Mouse (Mus musculus): ENCODE measurements around the gene Ptger1. TPM values are rescaled to one million over a fixed set of nuclear protein-coding genes. Genes with fewer than 3 reads are reported as not detected.
A peak's percentile ranks its signal among the peaks of the same experiment; 100 is the strongest.

Ptger1 gene
- polyA plus RNA-seq, 1 experiment = 0.57 TPM

GRCm38 (mm10) chr8:83652030-83652743, 14.3 kb upstream of the Ptger1 start, which contains the start of gene Gipc1:
Gene Gipc1, plus strand, starts transcription at chr8:83652677.
- TF ChIP-seq POLR2A (IDR thresholded peaks at IDR 0.05; ENCODE audit: borderline replicate concordance, control insufficient read depth, low read depth, low read length) = peak; percentile 67; the same call in 1 of the 2 replicates
- TF ChIP-seq CTCF (IDR thresholded peaks at IDR 0.05; ENCODE audit: control insufficient read depth, insufficient read depth, low read length) = no peak
- no peaks in the 10 kb centered on the region; the same call in none of the 2 replicates for H3K4me1 ChIP-seq (ENCODE audit: control insufficient read depth, insufficient read depth, low read length)
- H3K4me3 ChIP-seq (replicated peaks; ENCODE audit: control insufficient read depth, low read depth, low read length) = peak within 1 kb of the TSS; percentile 77
- H3K27ac ChIP-seq (ENCODE audit: control insufficient read depth, insufficient read depth, low read depth, low read length, poor library complexity) = peak within 1 kb of the TSS; percentile 53; the same call in 1 of the 2 replicates
- WGBS = 3% methylated on average over 50 of the region's 50 CpGs

- Histone ChIP-seq H3K4me3 (replicated peaks; ENCODE audit: control insufficient read depth, low read depth, low read length) (peak overlapping the region; percentile 77), H3K27ac (ENCODE audit: control insufficient read depth, insufficient read depth, low read depth, low read length, poor library complexity) (peak overlapping the region; percentile 53; the same call in 1 of the 2 replicates), H3K4me1 (ENCODE audit: control insufficient read depth, insufficient read depth, low read length) (no peaks in the 10 kb centered on the region; the same call in 1 of the 2 replicates)
- TF ChIP-seq CTCF (IDR thresholded peaks at IDR 0.05; ENCODE audit: control insufficient read depth, insufficient read depth, low read length) (no peak), POLR2A (IDR thresholded peaks at IDR 0.05; ENCODE audit: borderline replicate concordance, control insufficient read depth, low read depth, low read length) (no peak)
- under 1% methylated on average over 46 of the region's 46 CpGs for WGBS
These were observed 13.5 kb upstream of the Ptger1 start for GRCm38 (mm10) chr8:83652744-83653661.

GRCm38 (mm10) chr8:83653662-83654017, 12.8 kb upstream of the Ptger1 start:
- no peaks in the 10 kb centered on the region; the same call in 1 of the 2 replicates for H3K4me1 ChIP-seq (ENCODE audit: control insufficient read depth, insufficient read depth, low read length)
- TF ChIP-seq CTCF (IDR thresholded peaks at IDR 0.05; ENCODE audit: control insufficient read depth, insufficient read depth, low read length) (no peak), POLR2A (IDR thresholded peaks at IDR 0.05; ENCODE audit: borderline replicate concordance, control insufficient read depth, low read depth, low read length) (no peak)
- H3K4me3 ChIP-seq (replicated peaks; ENCODE audit: control insufficient read depth, low read depth, low read length) = peak overlapping the region; percentile 77
- H3K27ac ChIP-seq (ENCODE audit: control insufficient read depth, insufficient read depth, low read depth, low read length, poor library complexity) = no peak overlapping the region
- WGBS = 27% methylated on average over 10 of the region's 10 CpGs

- WGBS = 84% methylated on average over 6 of the region's 6 CpGs
- H3K4me3 ChIP-seq (replicated peaks; ENCODE audit: control insufficient read depth, low read depth, low read length) = no peak overlapping the region
- H3K27ac ChIP-seq (ENCODE audit: control insufficient read depth, insufficient read depth, low read depth, low read length, poor library complexity) = no peak overlapping the region
- no peak for TF ChIP-seq POLR2A (IDR thresholded peaks at IDR 0.05; ENCODE audit: borderline replicate concordance, control insufficient read depth, low read depth, low read length)
- TF ChIP-seq CTCF (IDR thresholded peaks at IDR 0.05; ENCODE audit: control insufficient read depth, insufficient read depth, low read length) = no peak
- no peaks in the 10 kb centered on the region; the same call in 1 of the 2 replicates for H3K4me1 ChIP-seq (ENCODE audit: control insufficient read depth, insufficient read depth, low read length)
These were observed 11.8 kb upstream of the Ptger1 start for GRCm38 (mm10) chr8:83654725-83655124.

GRCm38 (mm10) chr8:83656043-83656442, 10.4 kb upstream of the Ptger1 start:
- no peak for TF ChIP-seq POLR2A (IDR thresholded peaks at IDR 0.05; ENCODE audit: borderline replicate concordance, control insufficient read depth, low read depth, low read length)
- no peak for TF ChIP-seq CTCF (IDR thresholded peaks at IDR 0.05; ENCODE audit: control insufficient read depth, insufficient read depth, low read length)
- Histone ChIP-seq H3K4me3 (replicated peaks; ENCODE audit: control insufficient read depth, low read depth, low read length) (no peak overlapping the region), H3K27ac (ENCODE audit: control insufficient read depth, insufficient read depth, low read depth, low read length, poor library complexity) (no peak overlapping the region), H3K4me1 (ENCODE audit: control insufficient read depth, insufficient read depth, low read length) (no peaks in the 10 kb centered on the region; the same call in 1 of the 2 replicates)
- 85% methylated on average over 9 of the region's 9 CpGs for WGBS

- H3K4me3 ChIP-seq (replicated peaks; ENCODE audit: control insufficient read depth, low read depth, low read length) = no peak overlapping the region
- WGBS = 74% methylated on average over 13 of the region's 13 CpGs
- H3K27ac ChIP-seq (ENCODE audit: control insufficient read depth, insufficient read depth, low read depth, low read length, poor library complexity) = no peak overlapping the region
- no peaks in the 10 kb centered on the region; the same call in 1 of the 2 replicates for H3K4me1 ChIP-seq (ENCODE audit: control insufficient read depth, insufficient read depth, low read length)
- TF ChIP-seq CTCF (IDR thresholded peaks at IDR 0.05; ENCODE audit: control insufficient read depth, insufficient read depth, low read length) = 0 out of 2 replicates have a peak, but pooled peaks have one; percentile 32
- no peak for TF ChIP-seq POLR2A (IDR thresholded peaks at IDR 0.05; ENCODE audit: borderline replicate concordance, control insufficient read depth, low read depth, low read length)
These were observed 9.8 kb upstream of the Ptger1 start for GRCm38 (mm10) chr8:83656484-83657246.

GRCm38 (mm10) chr8:83660545-83660944, 5.9 kb upstream of the Ptger1 start:
- Histone ChIP-seq H3K4me1 (ENCODE audit: control insufficient read depth, insufficient read depth, low read length) (peaks cover 2% of the 10 kb centered on the region; the same call in 1 of the 2 replicates), H3K27ac (ENCODE audit: control insufficient read depth, insufficient read depth, low read depth, low read length, poor library complexity) (no peak overlapping the region), H3K4me3 (replicated peaks; ENCODE audit: control insufficient read depth, low read depth, low read length) (no peak overlapping the region)
- no peak for TF ChIP-seq POLR2A (IDR thresholded peaks at IDR 0.05; ENCODE audit: borderline replicate concordance, control insufficient read depth, low read depth, low read length)
- no peak for TF ChIP-seq CTCF (IDR thresholded peaks at IDR 0.05; ENCODE audit: control insufficient read depth, insufficient read depth, low read length)
- WGBS = 66% methylated on average over 8 of the region's 8 CpGs

Measured in bone marrow, adult 2 months (tissue).